Mouse (Mus musculus) kidney, adult 2 months (tissue): ENCODE measurements at regions not wholly inside any gene's neighbourhood (a gene's known extent, or its start where the extent isn't known, plus 50 kb on each side); places are given as distances from the start of the nearest gene placed in this dataset.

Experiments used
- CTCF ChIP-seq: fragments of 200-500 bp; conservative IDR thresholded peaks from 2 replicates; pipeline ENCODE4 v1.5.1; 2011; ENCODE audit warnings: low read depth, mild to moderate bottlenecking, control low read depth, low read length, moderate library complexity, mixed read lengths; ENCODE audit not compliant: insufficient read depth, insufficient read length
- POLR2A ChIP-seq: fragments of 200-500 bp; IDR thresholded peaks from one replicate; pipeline ENCODE4 v1.6.1; 2011; ENCODE audit warnings: low read depth, low read length, control low read depth

DNA sequence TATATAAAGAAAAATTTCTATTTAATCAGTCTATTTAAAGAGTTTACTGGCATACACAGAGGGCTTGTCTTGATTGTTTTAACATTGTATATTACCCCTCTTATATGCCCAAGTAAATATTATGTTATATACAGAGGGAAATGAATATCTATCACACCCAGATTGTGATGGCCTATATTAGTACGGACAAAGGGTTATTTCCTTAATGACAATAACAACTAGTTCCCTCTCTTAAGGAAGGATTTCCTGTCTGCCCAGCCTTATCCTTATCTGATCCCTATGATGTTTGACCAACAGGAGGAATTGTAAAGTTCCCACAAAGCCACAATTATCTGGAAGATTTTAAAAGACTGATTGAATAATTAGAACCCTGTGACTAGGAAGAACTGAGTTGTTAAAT lies 301.8 kb upstream of the Dmac1 start:
- TF ChIP-seq CTCF (no peak), POLR2A (no peak)
